Mouse (Mus musculus) Muller cell, postnatal 12 days (primary cell): ENCODE data around the gene Zbtb8b.
"Not testable (repeated sequence)": the region's sequence is repeated elsewhere in the genome, so short reads cannot be mapped to it uniquely, and the experiment has no call there.

Experiments
- DNase-seq: peaks from one replicate; pipeline ENCODE4 v3.0.0-alpha.2; 2015; ENCODE audit errors: inconsistent ontology term

Gene Zbtb8b

DNA sequence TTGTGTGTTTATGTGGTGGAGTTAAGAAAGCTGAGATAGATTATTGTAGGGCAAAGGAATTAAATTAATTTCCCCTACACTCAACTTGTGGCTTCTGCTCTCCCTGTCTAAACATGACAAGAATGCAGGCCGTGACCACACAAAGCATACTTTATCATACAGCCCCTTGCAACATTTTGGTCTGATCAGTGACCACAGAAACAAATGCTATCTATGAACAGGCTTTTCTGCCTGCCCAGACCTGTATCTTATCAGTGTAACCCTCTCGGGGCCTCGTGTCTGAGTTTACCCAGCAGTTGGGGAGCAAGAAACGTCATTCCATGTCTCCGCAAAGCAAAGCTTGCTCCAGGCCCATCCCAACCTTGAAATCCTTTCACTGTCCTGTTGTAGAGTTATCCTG lies 24.2 kb downstream of the Zbtb8b start:
- peak; percentile 82 for DNase-seq

DNA sequence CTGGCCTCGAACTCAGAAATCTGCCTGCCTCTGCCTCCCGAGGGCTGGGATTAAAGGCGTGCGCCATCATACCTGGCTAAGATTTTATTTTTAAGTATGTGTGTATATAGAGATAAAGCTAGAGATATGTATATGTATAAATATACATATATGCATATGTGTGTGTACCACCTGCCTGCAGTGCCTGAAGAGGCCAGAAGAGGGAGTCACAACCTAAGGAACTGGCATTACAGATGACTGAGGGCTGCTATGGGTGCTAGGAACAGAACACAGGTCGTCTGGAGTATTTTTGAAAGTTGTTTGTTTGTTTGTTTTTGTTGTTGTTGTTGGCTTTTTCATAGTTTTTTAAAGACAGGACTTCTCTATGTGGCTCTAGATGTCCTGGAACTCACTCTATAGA lies 24.8 kb downstream of the Zbtb8b start:
- DNase-seq = no peak

DNA sequence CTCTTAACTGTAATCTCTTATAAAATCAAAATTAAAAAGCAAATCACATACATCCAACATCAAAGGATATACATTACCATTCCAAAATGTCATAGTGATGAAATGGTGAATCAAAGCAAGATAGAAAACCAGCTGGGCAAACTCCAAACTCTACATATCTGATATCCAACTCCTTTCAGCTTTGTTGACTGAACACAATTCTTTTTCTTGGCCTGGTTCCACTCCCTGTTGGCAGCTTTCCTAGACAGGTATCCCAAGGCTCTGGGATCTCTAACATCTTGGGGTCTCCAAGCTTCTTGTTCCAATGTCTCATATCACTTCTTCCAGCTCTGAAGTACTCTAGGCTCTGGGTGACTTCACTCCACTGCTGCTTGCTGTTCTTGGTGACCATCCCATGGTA lies 29.7 kb downstream of the Zbtb8b start:
- no peak for DNase-seq

DNA sequence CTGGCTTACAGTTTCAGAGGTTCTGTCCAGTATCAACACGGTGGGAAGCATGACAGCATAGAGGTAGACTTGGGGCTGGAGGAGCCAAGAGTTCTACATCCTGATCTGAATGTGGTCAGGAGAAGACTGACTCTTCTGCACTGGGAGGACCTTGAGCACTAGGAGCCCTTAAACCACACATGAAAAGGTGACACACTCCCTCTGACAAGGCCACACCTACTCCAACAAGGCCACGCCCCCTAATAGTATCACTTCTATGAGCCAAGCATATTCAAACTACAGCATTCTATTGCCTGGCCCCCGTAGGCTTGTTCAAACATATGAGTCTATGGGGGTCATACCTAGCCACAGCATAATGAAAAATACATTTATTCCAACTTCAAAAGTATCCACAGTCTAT lies 30.1 kb downstream of the Zbtb8b start:
- not testable (repeated sequence) for DNase-seq

DNA sequence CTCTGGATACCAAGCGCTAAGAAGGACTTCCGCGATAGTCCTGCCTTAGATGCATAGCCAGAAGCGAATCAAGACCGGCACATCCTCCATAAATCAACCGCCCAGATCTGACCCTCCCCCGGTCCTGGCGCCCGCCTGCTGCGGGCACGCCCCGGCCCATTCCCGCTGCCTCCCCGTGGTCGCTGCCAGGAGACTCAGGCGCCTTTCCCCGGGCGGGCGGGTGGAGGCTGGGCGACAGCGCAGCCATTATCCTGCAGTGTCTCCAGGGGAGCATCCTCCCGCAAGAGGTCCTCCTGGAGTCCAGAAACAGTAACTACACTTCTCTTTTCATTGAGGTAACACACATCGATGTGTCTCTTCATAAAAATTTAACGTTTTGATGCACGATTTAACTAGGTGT lies 34.2 kb downstream of the Zbtb8b start:
- DNase-seq = peak; percentile 75

DNA sequence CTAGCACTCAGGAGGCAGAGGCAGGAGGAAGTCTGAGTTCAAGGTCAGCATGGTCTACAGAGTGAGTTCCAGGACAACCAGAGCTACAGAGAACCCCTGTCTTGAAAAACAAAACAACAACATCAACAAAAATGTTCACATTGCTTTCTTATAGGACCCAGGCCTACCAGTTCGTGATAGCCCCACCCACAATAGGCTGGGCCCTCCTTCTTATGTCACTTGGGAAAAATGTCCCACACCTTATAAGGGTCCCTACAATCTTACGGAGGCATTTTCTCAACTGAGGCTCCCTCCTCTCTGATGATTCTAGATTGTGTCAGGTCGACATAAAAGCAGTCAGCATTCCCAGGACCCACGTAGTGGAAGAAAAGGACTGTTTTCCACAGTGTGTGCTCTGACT lies 40.8 kb downstream of the Zbtb8b start:
- no peak for DNase-seq

DNA sequence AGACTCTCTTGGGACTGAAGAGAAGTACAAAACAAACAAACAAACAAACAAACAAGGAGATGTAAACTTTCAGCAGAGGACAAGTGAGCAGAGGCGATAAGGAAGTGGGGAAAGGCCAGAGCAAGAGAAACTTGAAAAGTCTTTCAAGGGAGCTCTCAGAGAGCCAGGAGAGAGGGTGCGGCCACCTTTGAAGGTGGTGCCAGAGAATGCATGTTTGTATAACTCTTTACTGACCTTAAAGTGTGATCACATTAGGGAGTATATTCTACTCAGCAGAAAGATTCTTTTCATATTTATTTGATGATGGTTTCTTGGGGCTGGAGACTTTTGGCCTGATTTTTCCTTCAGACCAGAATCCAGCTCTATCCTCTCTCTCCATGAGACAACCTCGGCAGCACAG lies 43.7 kb downstream of the Zbtb8b start:
- DNase-seq = no peak

DNA sequence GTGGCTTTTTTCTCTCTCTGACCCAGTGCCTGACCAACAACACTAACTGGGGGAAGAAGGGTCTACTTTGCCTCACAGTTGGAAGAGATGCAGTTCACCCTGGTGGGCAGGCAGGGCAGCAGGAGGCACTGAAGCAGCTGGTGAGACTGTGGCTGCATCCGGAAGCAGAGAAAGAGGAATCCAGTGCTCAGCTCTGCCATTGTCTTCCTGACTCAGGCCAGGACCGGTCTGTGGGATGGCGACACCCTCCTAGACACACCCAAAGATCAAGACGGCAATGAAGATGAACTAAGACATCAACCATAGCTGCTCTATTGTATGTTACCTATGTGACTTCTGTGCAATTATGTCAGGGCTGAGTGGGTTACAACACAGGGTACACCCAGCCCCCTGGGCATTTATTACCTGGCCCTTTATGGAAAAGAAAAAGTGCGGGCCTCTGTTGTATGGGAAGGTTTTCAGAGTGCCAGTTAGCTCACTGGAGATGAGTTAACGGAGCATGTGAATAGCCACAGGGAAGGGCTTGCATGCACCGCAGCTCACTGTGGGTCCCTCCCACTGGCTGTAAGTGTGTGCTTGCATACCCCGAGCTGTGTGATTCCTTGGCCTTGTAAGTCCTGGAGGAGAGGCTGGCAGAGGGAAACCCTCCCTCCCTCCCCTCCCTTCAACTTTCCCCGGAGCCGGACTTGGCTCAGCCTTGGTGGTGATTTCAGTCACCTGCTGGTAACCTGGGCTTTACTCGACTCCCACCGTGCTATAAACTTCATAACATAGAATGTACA lies 46.4 kb downstream of the Zbtb8b start:
- DNase-seq = no peak

DNA sequence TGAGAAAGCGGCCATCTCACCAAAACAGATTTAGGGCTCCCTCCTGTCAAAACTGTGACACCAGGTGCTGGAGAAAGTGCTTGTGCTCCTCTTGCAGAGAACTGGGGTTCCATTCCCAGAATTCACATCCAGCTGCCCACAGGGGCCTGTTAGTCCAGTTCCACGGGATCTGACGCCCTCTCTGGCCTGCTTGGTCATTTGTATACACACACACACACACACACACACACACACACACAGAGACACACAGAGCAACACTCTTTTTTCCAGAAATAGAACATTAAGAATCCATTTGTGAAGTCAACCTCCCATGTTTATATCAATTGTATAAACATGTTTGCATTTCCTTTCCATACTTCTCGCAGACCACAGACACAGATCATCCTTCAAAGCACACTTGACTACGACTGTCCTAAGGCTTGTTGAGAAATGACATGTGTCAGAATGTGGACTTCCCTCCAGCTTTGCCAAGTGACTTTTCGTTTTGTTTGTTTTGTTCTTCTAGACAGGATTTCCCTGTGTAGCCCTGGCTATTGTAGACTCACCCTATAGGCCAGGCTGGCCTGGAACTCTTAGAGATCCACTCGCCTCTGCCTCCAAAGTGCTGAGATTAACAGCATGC lies 49.6 kb downstream of the Zbtb8b start:
- no peak for DNase-seq

DNA sequence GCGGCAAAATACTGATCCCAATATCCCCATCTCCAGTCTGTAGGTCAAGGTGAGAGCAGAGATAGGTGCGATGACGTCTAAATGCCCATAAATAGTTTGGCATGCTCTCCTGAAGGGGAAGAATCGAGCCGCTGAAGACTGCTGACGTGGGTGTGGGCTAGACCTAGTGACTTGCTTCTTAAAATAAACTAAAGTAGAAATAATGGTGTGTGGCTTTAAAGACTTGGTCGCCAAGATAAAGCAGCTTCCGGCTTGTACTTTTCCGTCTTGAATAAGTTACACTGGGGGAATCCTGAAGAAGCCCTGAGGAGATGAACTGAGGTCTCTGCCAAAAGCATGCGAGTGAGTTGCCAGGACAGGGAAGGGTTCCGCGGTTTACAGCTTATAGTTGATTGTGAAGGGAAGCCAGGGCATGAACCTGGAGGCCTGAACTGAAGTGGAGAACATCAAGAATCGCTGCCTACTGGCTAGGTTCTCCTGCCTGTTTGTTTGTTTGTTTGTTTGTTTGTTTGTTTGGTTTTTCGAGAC lies 50.4 kb downstream of the Zbtb8b start:
- no peak for DNase-seq

DNA sequence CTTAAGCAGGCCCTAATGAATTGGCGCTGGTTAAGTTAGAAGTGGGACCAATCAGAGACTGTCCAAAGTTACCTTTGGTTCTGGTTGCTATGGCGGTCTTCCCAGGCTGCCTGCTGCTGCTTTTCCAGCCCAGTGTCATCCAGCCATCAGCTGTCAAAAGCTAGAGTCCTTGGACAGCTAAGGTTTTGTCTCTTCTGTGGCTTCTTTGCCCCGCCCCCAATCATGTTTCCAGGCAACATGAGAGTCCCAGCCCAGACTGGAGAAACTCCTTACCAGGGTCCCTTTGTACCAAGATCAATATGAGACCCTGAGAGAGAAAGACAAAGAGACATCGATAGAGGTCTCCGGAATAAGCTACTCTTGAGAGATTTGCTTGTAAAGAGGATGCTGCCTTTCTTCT lies 52.2 kb downstream of the Zbtb8b start:
- no peak for DNase-seq

DNA sequence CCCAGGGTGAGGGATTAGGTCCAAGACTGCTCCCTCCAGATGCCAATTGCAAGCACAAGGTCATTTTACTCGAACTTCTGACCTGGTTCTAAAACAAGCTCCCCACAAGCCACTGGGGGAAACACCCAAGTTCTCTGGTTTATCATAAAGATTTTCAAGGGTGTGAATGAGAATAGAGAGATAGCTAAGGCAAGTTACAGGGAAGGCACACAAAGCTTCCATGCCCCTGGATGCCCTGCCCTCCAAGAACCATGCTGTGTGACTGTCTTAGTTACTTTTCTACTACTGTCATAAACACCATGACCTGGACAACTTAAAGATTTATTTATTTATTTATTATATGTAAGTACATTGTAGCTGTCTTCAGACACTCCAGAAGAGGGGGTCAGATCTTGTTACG lies 53.7 kb downstream of the Zbtb8b start:
- no peak for DNase-seq

DNA sequence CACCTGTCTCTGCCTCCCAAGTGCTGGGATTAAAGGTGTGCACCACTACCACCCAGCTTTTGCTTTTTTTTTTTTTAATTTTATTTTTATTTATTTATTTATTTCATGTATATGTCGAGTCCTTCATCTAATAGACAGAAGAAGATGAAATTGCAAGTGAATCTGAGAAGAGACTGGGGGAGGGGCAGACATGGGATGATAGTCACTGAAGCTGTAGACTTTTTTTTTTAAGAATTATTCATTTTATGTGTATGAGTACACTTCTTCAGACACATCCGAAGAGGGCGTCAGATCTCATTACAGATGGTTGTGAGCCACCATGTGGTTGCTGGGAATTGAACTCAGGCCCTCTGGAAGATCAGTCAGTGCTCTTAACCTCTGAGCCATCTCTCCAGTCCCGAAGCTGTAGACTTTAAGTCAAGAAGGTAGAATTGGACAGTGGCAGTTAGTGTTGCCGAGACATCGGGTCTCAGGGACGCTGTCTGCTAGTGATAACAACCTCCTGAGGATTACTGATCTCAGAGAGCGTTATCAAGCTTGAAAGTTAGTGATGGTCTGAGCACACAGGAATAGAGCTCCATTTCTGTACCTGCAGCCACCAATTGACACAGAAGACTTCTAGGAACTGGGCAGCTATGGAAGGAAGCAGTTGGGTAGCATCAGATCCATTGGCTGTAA lies 54.2 kb downstream of the Zbtb8b start:
- DNase-seq = no peak

DNA sequence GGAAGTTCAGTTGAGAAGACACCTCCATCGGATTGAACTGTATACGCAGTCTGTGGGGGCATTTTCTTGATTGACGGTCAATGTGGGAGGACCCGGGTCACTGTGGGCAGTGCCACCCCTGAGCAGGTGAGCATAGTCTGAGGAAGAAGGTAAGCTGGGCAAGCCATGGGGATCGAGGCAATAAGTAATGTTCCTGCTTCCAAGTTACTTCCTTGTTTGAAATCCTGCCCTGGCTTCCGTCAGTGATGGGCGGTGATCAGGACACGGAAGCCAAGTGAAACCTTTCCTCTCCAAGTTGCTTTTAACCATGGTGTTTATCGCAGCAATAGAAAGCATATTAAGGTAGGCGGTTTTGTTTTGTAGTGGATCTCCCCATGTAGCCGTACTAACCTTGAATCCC lies 55.0 kb downstream of the Zbtb8b start:
- no peak for DNase-seq

DNA sequence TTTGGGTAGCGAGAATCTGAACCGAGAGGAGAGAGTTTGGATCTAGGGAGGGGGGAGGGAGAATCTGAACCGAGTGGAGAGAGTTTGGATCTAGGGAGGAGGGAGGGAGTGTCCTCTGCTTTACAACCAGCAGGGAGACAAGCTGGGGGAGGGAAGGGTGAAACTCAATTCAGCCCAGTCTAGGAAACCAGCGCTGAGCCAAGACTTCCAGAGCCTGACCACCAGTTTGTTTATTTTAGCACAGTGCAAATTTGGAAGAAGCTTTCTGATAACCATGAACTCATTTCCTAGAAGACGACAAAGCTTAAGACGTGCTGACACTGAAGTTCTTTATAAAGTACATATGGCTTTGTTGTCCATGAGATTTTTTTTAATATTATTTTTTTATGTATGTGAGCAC lies 56.2 kb downstream of the Zbtb8b start:
- DNase-seq = no peak

DNA sequence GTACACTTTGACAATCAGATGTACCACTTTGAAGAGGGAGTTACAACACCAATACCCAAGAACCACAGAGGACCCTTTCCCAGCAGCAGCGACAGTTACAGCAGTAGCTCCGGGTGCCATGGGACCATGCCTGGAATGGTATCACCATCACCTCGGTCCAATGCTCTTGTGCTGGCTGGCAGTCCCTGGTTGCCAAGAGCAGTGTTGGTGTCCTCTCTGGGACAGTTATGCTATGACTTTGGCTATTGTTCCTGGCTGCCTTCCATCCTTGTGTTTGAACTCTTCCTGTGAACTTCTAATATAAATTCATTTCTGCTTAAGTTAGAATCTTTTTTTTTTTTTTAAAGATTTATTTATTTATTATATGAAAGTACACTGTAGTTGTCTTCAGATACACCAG lies 57.1 kb downstream of the Zbtb8b start:
- no peak for DNase-seq

DNA sequence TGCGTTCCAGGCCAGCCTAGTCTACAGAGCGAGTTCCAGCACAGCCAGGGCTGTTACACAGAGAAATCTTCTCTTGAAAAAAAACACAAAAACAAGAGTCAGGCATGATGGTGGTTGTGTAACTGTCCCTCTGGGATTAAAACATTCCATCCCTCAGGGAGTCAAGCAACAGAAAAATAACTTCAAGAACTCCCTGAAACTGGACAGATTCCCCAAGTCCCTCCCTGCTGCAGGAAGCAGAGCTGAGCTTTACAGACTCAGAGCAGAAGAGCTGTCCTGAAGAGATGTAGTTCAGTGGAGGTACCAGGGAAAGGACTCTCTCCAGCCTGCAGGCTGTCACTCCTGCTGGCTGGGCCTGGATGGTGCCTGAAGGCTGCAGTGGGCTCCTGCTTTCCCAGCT lies 58.2 kb downstream of the Zbtb8b start:
- no peak for DNase-seq

DNA sequence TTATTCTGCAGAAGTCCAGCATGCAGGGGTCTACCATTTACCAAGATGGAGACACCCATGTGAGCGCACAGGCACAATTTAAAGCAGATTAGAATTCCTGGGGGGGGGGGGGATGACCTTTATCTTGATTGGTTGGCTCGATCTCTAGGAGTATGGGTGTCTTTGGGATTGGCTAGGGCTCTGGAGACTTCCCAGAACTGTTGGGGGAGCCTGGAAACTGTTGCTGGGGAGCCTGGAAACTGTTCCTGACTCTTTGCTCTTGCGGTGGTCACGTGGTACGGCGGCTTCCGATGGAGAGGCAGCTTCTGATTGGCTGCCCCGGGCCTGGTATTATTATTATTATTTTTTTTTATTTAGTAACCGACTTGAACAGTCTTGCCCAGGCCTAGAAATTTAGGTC lies 58.6 kb downstream of the Zbtb8b start:
- no peak for DNase-seq

DNA sequence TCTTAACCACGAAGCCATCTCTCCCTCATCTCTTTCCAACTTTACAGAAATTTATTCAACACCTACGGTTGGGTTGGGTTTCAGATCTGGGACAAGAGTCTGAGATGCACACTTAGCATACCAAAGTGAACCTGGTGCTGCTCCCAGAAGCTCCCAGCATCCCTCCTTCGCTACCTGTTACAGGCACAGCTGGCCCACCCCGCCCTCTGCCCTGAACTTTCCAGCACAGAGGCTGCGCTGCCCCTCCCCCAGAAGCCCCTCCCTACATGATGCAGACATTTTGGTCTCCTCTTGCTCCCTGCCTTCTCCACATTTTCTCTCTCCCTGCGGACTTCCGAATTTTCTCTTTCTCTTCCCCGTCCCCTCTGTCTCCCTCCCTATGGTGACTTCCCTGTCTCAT lies 59.5 kb downstream of the Zbtb8b start:
- DNase-seq = no peak

DNA sequence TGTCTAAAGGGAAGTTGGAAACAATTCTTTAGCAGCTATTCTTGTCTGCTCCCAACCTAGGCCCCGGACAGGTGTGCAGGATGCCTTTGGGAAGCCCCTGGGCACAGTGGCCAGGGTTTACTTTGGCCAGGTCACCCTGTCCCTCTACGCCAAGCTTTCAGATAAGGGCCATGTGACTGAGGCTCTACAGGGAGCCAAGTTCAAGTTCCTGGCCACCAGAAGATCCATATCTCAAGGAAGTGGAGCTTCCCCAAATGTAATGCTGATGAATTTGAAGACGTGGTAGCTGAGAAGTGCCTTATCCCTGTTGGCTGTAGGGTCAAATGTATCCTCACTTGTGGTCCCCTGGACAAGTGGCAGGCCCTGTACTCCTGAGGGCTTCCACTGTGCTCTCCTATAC lies 60.8 kb downstream of the Zbtb8b start:
- DNase-seq = no peak

DNA sequence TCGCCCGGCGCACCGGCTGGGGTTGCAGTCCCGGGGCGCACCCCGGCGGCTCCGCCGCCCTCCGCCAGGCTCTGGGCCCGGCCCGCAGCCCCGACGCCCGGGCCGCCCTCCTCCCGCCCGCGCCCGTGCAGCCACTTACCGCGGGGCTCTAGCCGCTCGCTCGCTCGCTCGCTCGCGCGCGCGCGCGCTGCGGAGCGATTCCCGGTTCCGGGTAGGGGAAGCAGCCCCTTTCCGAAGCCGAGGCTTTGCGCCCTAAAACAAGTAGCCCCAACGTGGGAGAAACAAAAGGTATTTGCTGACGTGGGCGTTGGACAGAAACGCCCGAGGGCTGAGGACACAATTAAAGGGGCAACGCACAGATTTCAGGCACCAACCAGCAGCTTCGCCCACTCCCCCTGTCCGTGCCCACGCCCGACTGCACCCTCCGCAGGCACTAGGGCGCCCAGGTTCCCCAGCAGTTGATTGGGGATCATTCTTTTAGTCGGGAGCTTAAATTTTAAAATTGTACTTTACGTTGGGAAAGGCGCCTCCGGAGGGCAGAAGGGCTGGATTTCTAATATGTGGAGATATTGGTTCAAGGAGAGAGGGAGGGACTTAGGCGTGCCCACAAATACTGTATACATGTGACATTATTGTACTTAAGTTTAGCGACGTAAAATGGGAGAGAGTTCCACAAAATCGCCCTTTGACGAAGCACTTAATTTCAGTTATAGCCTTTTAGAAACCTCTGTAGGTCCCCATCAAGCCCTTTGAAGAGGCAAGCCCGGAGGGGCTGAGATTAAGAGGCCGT lies 62.9 kb downstream of the Zbtb8b start, which contains the start of gene Zbtb8a:
Zbtb8a (minus strand) TSS at position 516 of the 790 bp plus-strand sequence.
- DNase-seq = peak; percentile 80

DNA sequence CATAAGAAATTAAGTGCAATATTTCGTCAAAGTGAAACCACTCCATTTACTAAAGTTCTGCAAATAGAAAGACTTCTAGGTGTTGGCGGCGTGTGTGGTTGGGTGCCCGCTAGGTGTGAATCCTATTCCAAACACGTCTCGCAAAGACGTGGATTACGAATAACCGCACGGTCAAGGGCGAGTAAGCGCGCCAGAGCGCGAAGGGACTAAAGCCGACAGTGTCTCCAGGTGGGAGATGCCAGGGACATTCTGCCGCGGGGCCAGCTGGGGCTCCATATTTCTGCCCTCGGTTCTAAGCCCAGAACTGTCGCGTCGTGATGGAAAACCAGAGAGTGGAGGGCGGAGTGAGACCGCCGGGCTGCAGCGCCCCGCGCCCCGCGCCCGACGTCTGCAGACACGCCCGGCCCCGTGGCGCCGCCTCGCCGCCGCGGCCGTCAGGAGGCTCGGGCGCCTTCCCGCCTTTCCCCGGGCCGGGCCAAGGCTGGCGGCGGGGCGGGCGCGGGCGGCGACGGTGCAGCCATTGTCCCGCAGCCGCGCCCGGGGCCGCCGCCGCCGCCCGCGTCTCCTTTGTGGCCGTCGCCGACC lies 63.6 kb downstream of the Zbtb8b start:
- DNase-seq = peak; percentile 55
